Mouse (Mus musculus) cerebellum, adult 9-11 months (tissue): ENCODE measurements around the gene Apol7b.
"Not testable (repeated sequence)": the region's sequence is repeated elsewhere in the genome, so short reads cannot be mapped to it uniquely, and the experiment has no call there.

Experiments
- DNase-seq: peaks from one replicate; pipeline ENCODE4 v3.0.0; 2022

Apol7b gene

DNA sequence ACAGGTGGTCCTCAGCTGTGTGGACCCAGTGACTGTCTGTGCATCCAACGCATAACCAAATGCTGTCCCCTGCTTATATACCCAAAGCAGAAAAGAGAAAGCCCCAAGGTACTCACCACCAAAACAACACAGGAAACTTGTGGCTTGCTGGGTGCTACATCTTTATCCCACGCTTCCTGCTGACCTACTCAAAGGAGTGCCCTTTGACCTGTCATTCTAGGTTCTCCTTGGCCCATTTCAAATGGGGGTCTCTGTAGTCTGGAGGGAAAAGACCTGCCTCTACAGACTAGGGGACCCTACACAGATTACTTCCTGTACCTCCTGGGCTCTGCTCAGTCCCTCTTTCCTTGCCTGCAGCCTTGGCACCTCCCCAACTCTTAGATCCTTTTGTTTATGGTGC is at the start of gene Apol7b:
Apol7b (minus strand) TSS at position 101 of the 400 bp plus-strand sequence.
- DNase-seq, result not testable (repeated sequence)

DNA sequence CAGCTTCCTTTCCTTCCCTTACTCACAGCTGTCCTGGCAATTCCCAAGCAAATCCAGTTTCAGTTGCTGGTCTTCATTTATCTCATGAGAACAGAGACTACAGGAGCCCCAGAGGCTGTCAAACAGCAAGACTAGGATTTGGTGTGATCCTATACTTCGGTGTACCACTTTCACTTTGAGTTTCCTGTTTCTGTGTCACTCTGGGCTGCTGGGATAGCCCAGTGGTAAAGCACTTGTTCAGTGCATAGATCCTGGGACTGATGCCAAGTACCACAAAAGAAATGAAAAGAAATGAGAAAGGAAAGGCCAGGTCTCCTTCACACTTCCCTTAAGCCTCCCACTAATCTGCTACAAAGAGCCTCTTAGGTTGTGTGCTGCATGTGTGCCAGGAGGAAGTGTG is 47.4 kb upstream of the Apol7b start:
- DNase-seq, result not testable (repeated sequence)

DNA sequence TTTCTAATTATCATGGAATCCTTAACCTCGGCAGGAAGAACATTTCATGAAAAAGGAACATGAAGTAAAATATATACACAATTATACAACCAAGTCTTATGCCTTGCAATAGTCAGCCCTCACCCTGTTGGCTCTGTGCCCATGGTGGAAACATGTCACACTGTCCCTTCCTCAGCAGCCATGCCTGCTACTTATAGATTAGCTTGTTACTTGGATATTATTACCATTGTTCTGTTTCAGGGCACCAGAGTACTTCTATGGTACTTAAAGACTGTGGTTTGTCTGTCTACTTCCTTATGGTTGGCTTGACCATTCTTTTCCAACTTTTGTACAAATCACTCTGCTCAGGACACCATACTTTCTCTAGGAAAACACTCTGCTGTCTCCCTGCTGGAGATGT is 45.9 kb upstream of the Apol7b start:
- DNase-seq, result not testable (repeated sequence)

DNA sequence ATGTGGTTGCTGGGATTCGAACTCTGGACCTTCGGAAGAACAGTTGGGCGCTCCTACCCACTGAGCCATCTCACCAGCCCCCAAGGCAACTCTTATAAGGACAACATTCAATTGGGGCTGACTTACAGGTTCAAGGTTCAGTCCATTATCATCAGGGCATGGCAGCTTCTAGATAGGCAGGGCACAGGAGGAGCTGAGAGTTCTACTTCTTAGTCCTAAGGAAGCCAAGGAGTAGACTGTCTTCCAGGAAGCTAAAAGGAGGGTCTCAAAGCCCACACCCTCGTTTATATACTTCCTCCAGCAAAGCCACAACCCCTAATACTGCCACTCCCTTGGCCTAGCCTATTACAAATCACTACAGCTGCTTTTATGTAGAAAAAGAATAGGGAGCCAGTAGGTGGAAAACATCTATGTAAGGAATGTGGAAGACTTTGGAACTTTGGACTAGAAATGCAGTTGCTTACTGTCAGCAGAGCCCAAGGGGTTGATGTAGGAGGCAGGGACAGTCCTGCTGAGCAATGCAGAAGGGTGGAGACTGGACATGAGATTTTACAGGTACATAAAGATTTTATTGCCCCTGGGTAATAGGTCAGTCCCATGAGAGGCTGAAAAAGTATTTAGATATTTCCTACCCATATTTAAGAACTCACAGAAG is 35.0 kb upstream of the Apol7b start:
- DNase-seq, result no peak

DNA sequence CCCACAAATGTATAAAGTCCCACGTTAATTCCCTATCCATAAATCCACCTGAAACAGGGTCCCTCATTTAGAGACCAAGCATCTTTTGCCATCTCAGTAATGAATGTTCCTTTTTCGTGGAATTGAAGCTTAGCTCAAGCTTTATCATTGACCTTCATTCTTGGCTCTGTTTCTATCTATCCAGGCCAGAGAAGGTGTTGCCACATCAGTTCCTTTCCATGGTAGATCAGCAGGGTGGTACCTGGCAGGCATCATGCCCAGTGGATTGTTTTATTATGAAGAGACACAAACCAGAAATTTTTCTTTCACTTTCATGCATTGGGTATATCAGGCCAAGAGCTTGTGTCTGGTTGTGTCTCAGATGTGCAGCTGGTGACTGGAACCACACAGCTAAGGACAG is 29.4 kb upstream of the Apol7b start, which contains the start of gene Apol10a:
Apol10a (plus strand) TSS at position 355 of the 400 bp plus-strand sequence.
- not testable (repeated sequence) for DNase-seq

DNA sequence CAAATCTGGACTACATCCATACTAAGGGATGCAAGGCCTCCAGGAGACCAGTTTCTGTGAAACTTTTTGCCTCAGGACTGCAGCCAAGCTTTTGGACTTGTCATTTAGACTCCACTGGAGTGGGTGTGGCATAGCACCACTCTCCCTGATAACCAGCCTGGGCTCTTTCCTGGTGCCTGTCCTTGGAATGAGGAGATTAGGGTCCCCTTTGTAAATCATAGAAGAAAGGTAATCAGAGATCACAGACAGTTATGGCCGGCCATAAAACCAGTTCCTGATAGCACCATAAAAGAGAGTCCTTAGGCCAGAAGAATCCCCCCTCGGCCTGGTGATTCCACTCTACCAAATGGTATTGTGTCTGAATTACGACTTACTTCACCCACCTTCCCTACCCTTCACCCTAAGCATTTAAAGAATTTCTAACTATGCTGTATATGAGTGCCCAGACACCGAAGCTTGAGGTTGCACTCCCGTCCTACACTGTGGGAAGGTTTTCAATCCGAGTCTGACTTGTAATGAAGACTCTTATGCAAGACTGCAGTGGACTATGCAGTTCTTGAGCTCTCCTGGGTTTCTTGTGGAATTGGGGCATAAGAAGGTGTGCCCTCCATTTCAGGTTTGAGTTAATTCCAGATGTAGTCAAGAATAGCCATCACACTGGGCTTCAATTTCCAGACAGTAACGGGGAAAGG is 27.6 kb upstream of the Apol7b start:
- DNase-seq, result not testable (repeated sequence)

DNA sequence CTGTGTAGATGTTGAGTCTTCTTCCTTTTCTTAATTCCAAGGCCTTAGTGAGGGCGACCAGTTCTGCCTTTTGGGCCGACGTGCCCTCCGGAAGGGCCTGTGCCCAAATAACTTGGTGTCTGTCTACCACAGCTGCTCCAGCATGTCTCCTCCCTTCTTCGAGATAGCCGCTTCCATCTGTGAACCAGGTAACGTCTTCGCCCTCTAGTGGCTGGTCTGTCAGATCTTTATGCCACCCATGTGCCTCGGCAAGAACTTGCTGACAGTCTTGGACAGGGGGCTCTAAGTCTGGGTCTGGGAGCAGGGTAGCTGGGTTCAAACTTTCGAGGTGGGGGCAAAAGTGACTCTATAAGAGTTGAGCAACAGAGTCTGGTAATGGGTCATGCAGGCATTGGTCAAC is 2.6 kb upstream of the Apol7b start:
- not testable (repeated sequence) for DNase-seq

DNA sequence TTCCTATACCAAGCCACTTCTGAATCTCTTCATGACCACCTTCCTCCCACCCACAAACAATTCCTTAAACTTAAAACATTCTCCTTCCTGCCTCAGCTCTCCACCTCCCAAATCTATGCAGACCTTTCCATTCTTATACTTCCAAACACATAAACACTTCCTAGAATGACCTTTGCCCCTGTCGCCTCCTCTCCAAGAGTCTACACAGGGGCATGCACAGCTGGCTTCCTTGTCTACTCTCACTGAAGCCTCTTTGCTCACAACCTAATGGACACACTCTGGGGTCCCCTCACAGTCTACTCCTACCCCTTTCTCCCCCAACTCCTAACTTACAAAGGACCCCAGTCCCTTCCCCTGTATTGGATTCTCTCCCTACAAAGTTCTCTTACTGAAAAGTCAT is 1.6 kb downstream of the Apol7b start:
- DNase-seq, result not testable (repeated sequence)

DNA sequence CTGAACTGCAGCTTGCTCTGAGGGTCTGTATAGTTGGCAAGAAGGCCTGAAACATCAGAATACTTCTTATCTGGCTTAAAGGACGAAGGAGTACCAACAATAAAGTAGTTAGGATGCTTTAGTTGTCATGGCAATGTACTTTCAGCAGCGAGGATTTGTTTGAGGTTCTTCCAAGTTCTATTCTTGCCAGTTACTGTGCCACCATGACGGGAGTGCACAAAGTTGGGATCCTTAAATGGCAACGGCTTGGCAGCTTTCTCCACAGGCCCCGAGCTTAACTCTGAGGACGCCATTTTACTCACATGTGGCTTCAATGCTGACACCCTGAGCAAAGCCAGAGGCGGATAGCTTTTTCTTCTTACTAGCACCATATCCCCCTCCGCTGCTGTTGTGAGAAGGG is 2.5 kb downstream of the Apol7b start:
- not testable (repeated sequence) for DNase-seq

DNA sequence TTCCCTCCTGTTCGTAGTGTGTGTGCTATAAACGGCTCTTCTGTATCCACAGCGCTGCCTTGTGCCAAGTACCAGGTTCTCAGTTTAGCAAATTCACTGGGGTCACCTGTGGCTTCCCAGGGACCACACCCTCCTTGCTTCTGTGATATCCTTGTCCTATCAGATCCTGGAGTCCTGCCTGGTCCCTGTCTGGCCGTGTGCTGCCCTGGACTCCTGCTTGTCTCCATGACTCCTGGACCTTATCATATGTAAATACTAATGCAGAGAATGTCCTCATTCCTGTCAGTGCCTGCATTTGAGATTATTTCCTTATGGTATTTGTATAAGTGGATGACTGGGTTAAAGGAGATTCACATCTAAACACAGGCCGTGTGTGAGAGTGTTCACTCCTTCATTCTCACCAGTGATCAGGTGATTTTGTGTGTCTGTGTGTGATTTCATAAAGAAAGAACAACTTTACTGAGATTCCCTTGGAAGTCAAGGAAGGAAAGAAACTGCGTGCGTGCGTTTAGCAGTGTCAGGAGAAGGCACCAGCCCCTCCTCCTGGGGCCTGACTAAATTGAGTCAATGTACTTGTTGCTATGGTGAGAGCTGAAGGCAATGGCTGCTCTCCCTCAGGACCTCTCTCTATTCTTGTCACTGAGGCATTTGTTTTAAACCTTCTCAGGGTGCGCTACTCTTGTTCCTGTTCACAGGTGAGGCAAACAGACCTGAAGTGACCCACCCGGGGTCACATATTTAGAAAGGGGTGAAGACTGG is 18.4 kb downstream of the Apol7b start:
- not testable (repeated sequence) for DNase-seq

DNA sequence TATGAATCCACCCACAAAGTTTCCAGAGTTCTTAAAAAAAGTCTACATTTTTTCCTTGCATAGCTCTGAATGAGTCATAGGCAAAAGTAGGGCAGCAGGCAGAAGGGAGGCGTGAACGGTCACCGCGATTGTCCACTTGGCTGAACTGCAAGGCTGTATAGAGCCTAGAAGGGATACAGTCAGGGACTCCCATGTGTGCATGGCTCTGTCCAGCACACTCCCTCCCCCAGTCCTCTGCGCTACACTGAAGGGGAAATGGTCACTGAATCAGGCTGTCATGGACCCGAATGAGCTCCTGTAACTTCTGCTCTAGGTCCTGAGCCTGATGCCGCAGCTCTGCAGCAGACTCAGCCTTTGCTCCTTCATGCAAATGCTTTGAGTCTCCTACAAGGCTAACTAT is 24.4 kb downstream of the Apol7b start:
- not testable (repeated sequence) for DNase-seq

DNA sequence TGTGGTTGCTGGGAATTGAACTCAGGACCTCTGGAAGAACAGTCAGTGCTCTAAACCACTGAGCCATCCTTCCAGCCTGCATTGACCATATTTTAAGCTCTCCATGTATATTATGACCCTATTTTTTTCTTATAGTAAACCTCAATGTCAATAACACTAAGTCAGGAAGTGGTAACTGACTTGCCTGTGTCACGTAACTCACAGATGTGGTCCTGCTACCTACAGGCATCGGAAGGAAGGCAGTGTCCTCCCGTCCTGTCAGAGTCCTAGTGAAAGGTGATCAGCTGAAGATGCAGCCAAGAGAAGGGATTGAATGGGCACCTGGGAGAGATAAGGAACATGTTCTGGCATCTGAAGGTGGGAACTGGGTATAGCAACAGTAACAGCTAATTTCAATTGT is 27.6 kb downstream of the Apol7b start:
- DNase-seq, result not testable (repeated sequence)

DNA sequence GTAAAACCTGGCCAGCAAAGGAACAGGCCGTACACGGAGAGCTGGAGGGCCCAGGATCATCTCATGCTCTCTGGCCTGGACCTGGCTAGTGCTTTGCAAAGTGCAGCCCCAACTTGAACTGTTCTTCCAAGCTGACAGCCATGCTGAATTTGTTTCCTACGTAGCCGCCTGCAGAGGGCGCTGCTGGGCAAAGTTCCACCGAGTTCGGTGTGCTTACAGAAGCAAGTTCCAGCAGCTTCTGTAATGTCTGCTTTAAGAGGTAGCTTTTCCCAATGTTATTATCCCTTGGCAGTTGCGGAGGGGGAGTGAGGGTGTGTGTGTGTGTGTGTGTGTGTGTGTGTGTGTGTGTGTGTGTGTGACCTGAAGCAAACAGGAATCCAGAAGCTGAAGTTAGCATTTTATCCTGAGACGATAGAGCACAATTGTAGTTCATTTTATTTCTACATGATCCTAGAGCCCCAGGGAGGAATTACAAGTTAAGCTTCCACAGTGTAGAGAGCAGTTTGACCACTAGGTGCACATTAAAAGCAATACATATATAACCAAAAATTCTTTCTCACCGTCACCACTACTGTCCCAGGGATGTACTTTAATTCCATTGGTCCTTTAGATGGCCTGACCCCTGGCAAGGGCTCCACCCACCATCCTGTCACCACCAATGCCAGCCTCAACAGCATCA is 30.5 kb downstream of the Apol7b start:
- DNase-seq, result not testable (repeated sequence)

DNA sequence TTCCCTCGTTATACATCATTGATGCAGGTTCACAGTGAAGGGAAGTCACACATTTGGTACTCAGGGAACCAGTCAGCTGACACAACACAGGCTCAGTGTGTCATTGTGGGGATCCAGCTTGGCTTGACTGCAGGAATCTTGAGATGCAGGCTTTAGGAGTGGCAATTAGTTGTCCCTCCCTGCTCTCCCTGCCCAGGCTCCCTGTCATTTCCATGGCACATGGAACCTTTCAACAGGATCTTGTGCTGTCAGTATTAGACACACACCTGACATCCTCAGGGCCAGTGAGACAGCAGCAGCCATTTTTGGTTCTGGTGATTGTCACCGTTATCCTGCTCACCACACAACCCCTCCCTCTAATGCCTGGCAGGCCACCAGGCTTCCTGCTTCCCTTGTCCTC is 31.6 kb downstream of the Apol7b start:
- DNase-seq, result not testable (repeated sequence)

DNA sequence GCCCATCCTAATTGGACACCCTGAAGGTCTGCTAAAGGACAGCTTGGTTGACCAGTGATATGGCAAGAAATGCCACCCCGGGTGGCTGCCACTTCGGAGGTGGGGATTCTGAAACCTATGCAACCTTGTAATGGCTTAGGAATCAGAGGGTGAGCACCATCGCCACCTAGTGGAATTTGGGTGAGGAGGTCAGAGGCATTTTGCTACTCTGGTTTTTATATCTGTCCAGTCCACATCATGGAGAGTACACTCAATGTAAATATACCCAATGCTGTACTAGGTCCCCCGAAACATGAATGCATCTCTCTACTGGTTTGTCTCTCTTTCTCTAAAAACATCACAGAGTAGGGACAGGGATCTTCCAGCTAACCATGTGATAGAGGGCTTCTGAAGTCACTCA is 34.6 kb downstream of the Apol7b start:
- not testable (repeated sequence) for DNase-seq

DNA sequence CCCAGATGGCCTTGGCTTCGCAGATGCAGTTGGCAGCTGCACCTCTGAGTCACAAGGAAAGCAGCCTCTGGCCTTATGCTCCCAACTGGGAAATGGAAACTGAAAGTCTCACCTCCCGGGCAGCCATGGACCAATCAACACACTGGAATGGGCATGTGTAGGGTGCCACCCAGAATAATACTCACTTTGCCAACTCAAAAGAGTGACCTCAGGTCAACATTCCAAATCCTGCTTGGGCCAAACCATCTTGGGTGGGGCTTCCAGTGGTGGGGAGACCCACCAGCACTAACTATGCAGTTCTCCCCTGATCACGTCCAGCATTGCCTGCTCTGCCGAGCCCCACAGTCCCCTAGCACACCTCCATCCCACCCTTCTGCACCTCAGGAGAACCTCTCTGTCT is 36.3 kb downstream of the Apol7b start, which contains the start of gene Apol9a:
Apol9a (minus strand) TSS at position 101 of the 400 bp plus-strand sequence.
- DNase-seq, result not testable (repeated sequence)

DNA sequence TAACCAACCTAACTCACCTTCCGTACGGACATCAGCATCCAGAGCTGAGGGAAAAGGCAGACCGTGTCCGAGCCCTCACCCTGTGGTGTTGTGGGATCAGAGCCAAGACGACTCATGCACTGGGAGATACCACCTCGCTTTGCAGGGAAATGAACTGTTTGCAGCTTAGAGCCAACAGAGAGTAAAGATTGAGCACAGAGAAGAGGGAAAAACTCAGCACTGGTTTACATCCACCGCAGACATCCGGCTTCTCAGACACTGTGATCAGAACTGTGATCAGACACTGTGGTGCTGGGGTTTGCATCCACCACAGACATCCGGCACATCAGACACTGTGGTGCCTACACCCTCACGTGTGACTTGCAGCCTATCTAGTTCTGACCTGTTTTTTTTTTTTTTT is 40.9 kb downstream of the Apol7b start:
- DNase-seq, result not testable (repeated sequence)

DNA sequence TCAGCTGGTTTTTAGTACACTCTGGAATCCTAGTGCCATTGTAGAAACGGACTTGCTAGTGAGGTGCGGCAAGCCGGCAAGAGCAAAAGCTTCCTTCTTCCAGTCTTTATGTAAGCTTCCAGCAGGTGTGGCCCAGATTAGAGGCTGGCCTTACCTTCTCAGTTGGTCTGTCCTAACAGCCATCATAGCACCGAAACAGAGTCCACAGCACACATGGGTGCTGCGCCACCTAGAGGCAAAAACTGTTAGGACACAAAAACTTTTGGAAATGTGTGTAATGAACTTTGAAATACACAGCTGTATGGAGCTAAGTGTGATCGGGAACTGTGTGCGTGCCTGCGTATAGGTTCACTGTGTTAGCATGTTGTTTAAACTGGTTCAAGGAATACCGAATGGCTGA is 48.3 kb downstream of the Apol7b start, which contains the start of gene Apol7a:
Apol7a (minus strand) TSS at position 84 of the 400 bp plus-strand sequence.
- not testable (repeated sequence) for DNase-seq

DNA sequence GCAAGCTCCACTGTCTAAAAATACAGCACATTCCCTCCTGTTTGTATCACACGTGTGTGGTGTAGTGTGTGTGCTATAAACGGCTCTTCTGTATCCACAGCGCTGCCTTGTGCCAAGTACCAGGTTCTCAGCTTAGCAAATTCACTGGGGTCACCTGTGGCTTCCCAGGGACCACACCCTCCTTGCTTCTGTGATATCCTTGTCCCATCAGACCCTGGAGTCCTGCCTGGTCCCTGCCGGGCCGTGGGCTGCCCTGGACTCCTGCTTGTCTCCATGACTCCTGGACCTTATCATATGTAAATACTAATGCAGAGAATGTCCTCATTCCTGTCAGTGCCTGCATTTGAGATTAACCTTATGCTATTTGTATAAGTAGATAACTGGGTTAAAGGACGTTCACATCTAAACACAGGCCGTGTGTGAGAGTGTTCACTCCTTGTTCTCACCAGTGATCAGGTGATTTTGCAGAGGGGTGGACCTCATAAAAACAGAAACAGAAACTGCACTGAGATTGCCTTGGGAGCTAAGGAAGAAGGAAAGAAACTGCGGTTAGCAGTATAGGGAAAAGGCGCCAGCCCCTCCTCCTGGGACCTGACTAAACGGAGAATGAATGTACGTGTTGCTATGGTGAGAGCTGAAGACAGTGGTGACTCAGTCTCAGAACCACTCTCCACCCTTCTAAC is 49.7 kb downstream of the Apol7b start:
- not testable (repeated sequence) for DNase-seq

DNA sequence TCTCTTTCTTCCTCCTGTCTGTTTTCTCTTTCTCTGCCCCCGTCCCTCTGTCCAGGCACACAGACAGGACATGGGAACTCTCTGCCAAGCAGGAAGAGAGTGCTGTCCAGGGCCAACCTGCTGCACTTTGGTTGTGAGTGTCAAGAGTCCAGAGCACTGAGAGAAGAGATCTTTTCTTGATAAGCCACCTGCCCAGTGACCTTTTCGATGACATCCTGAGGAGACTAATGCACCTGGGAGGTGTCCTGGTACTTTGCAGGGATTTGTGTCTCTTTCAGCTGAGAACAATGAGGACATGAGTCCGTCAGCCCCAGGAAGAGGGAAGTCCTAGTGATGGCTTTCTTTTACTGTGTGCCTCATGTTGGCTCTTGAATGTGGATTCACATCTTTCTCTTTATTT is 53.5 kb downstream of the Apol7b start:
- not testable (repeated sequence) for DNase-seq

DNA sequence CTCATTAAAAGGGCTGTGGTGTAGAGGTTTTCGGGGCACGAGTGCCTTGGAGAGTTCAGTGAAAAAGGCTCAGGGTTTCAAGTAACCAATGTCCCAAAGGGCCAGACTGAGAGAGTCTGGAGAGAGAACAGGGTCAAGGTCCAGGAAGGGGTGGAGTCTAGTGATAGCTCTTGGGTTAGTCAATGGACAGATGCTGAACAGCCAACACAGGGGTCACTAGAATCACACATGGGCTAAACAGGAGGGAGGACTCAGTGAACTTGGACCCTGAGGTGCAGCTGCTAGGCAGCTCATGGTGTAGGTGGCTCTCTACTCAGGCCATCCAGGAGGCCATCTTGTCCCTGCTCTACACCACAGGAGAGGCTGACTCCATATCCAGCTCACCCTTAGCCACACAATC is 59.8 kb downstream of the Apol7b start:
- DNase-seq, result no peak
